In the genomic region with DNA sequence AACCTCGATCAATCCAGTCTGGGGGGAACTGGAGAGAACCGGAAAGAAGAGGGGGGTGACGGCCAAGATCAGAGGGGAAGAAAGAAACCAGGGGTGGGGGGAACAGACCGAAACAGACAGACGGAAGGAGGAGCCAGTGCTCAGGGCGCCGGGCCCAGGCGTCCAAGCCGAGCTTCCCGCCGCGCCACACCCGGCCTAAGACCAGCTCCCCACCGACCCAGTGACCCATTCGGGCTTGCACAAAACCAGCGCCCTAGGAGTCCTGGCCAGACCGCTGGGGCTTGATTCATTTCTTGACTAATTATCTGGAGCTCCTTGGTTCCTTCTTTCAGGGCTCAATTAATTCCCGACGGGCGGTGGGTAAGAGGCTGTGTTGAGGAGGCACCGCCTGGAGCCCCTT, we compare ENCODE assay signal across 18 mouse cellular contexts. TPM values are rescaled to one million over a fixed set of nuclear protein-coding genes. Genes with fewer than 3 reads are reported as not detected.
DNase-seq lines count a peak whose midpoint lies in the region; ATAC-seq lines count a peak whose summit lies in the region.
"Had no signal": no experiment of that assay in that cellular context is flagged by ENCODE, and none has a peak within 500 bp of the region (broad histone marks: within the 10 kb centered on the region; RNA-seq: fewer than 3 reads in every experiment).

No protein-coding gene starts in this region.

- no peaks in the 10 kb centered on the region for H3K36me3 ChIP-seq in kidney, embryonic 15.5 days
- H3K36me3 ChIP-seq in limb, embryonic 12.5 days, result no peaks in the 10 kb centered on the region
- H3K36me3 ChIP-seq: hindbrain, embryonic 12.5 days; liver, embryonic 12.5 days had no signal

- peaks cover 96% of the 10 kb centered on the region for H3K27me3 ChIP-seq in kidney, embryonic 15.5 days
- H3K27me3 ChIP-seq in limb, embryonic 12.5 days, result peaks cover 95% of the 10 kb centered on the region
- H3K27me3 ChIP-seq: CH12.LX had no signal

- no peak overlapping the region for H3K9ac ChIP-seq in kidney, embryonic 15.5 days
- no peak overlapping the region for H3K9ac ChIP-seq in limb, embryonic 12.5 days (replicated peaks)
- H3K9ac ChIP-seq: forebrain, embryonic 13.5 days; hindbrain, embryonic 12.5 days; liver, embryonic 12.5 days had no signal

- H3K4me1 ChIP-seq in kidney, embryonic 15.5 days, result peaks cover 13% of the 10 kb centered on the region
- 0 out of 2 replicates have a peak, but pooled peaks cover 10% of the 10 kb centered on the region for H3K4me1 ChIP-seq in limb, embryonic 12.5 days (replicated peaks)
- H3K4me1 ChIP-seq: forebrain, embryonic 13.5 days; liver, embryonic 12.5 days; megakaryocyte, embryonic 14.5 days had no signal

- 0 out of 2 replicates have a peak overlapping the region, but pooled peaks have one; percentile 1 for H3K4me3 ChIP-seq in kidney, embryonic 15.5 days (replicated peaks)
- no peak overlapping the region; the same call in 1 of the 2 replicates for H3K4me3 ChIP-seq in limb, embryonic 12.5 days (replicated peaks)
- H3K4me3 ChIP-seq: forebrain, embryonic 13.5 days; hindbrain, embryonic 12.5 days; liver, embryonic 12.5 days; megakaryocyte, embryonic 14.5 days had no signal

- ATAC-seq in kidney, embryonic 15.5 days (replicated peaks; ENCODE audit: low FRiP score), result no peak
- ATAC-seq in limb, embryonic 12.5 days (ENCODE audit: insufficient number of reproducible peaks, insufficient read depth, low FRiP score, low TSS enrichment, low read depth), result no peak
- ATAC-seq: forebrain, embryonic 13.5 days; liver, embryonic 12.5 days had no signal

- no peak for DNase-seq in kidney, adult 18-20 months
- DNase-seq in ES-CJ7 (ENCODE audit: low read depth, low spot score) (peak; percentile 84), R1 (ENCODE audit: low read depth, low spot score) (peak; percentile 81)
- no peak for DNase-seq in layer of hippocampus, postnatal 10 days (ENCODE audit: low spot score in 2 of 2)
- no peak for DNase-seq in ovary, postnatal 14 days (ENCODE audit: low spot score)
- DNase-seq: adrenal gland, postnatal 25 days; cerebellum, adult 9-11 months; heart, adult 18-20 months; kidney, adult 2 months; right cerebral cortex, postnatal 25 days; thymus, postnatal 25 days had no signal

- H3K4me2 ChIP-seq in kidney, embryonic 15.5 days, result peak overlapping the region; percentile 31
- H3K4me2 ChIP-seq in limb, embryonic 12.5 days, result peak overlapping the region; percentile 23
- H3K4me2 ChIP-seq: forebrain, embryonic 13.5 days; hindbrain, embryonic 12.5 days; liver, embryonic 12.5 days had no signal

- H3K27ac ChIP-seq in kidney, embryonic 15.5 days, result no peak overlapping the region
- H3K27ac ChIP-seq in limb, embryonic 12.5 days, result no peak overlapping the region
- H3K27ac ChIP-seq: forebrain, embryonic 13.5 days; hindbrain, embryonic 12.5 days; liver, embryonic 12.5 days had no signal

- 4% methylated on average over 21 of the region's 21 CpGs for WGBS in kidney, embryonic 15.5 days
- 2% methylated on average over 21 of the region's 21 CpGs for whole genome bisulfite sequencing in limb, embryonic 12.5 days

- H3K9me3 ChIP-seq in kidney, embryonic 15.5 days (replicated peaks), result no peaks in the 10 kb centered on the region
- no peaks in the 10 kb centered on the region for H3K9me3 ChIP-seq in limb, embryonic 12.5 days
- H3K9me3 ChIP-seq: forebrain, embryonic 13.5 days; liver, embryonic 12.5 days; megakaryocyte, embryonic 14.5 days had no signal

RNA-seq across cellular contexts. Expression of a gene that starts 13.6 kb away (rescaled TPM):
- 51.1 and 54.4 TPM in 2 replicates for polyA plus RNA-seq in kidney, embryonic 15.5 days (2015; fragmentation: Nextera tagmentation; extraction: Ambion mirVana)
- polyA plus RNA-seq in limb, embryonic 12.5 days (2016; fragmentation: Nextera tagmentation; extraction: Ambion mirVana), result 38.3 and 42.4 TPM in 2 replicates
- total RNA-seq in layer of hippocampus, postnatal 10 days (2021), result 1 to 10 TPM; 3.0 to 3.6 TPM
- total RNA-seq: CH12.LX had no signal

Comparison
In these comparisons a context has a peak if more than half of its experiments do, and no peak if none do; other contexts are left out.
1. DNase-seq: peak in ES-CJ7 (single experiment) and R1 (single experiment); none in kidney, adult 18-20 months (single experiment), layer of hippocampus, postnatal 10 days (0 of 2) and ovary, postnatal 14 days (single experiment).